Mouse (Mus musculus) NIH3T3 (cell line): ENCODE measurements around the gene Tbx15.

Experiments used
- DNase-seq: peaks from one replicate; pipeline ENCODE4 v3.0.0-alpha.2; 2012; ENCODE audit warnings: low read depth

The Tbx15 gene

GRCm38 (mm10) chr3:99240213-99240720 is at the start of gene Tbx15:
Gene Tbx15, plus strand, starts transcription at chr3:99240381.
- DNase-seq: peak; percentile 61

- DNase-seq: no peak
Measured at GRCm38 (mm10) chr3:99193576-99193975, 46.6 kb upstream of the Tbx15 start.

- peak; percentile 84 for DNase-seq
Measured at GRCm38 (mm10) chr3:99203331-99203730, 36.9 kb upstream of the Tbx15 start.

DNA sequence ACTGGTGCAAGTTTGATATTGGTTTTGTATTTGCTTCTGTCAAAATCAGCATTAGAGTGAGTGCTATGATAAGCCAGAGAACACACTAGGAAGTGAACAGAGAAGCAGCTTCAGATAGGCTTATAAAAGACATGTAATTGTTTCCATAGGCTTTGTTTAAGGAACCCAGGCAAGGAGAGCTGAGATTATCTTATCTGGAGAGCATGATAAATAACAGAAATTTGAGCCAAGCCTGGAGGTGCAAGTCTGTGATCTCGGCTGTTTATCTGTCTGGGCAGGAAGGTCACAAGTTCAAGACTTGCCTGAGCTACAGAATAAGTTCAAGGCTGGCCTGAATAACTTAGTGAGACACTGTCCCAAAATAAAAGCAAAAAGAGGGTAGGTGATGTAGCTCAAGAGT is 31.8 kb upstream of the Tbx15 start:
- no peak for DNase-seq

DNA sequence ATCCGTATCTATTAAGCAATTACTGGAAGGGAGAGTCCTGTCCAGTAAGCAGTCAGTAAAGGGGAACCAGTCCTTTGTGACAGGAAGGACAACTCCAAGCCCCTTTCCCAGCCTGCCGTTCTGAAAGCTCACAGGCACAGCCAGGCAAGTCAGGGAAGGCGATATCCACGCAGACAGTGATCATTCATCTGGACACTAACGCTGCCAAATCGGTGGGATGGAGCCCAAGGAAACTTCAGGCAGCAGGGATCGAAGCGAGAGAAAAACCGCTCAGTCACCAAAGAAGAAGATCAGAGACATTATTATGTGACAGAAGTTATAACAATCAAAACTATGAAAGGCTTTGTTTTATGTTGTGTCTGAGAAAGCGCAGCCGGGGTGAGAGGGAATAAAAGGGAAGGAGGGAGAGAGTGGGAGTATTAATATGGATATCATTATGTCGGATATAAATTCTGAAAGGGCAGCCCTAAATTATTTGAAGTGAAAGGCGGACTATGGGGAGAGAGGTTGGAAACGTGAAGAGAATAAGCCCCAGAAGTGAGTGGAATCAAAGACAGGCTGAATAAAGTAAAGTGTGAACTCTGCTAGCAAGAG is 29.0 kb upstream of the Tbx15 start:
- no peak for DNase-seq

DNA sequence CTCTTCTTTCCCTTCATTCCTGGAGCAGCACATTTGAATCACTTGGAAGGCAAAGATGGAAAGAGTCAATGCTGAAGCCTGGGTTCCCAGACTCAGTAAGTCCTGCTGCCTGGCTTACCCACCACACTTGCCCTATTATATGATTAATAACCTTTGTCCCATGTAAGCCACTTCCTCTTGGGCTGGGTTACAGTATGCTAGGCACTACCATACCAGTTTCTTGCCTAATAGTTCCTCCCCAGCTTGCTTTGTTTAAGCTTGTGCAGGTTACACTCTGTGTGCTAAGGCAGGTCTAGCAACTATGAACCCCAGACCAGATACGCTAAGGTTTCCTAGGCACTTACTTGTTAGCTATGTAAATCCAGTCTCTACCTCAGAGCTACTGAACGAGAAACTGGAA is 12.4 kb upstream of the Tbx15 start:
- DNase-seq: no peak

DNA sequence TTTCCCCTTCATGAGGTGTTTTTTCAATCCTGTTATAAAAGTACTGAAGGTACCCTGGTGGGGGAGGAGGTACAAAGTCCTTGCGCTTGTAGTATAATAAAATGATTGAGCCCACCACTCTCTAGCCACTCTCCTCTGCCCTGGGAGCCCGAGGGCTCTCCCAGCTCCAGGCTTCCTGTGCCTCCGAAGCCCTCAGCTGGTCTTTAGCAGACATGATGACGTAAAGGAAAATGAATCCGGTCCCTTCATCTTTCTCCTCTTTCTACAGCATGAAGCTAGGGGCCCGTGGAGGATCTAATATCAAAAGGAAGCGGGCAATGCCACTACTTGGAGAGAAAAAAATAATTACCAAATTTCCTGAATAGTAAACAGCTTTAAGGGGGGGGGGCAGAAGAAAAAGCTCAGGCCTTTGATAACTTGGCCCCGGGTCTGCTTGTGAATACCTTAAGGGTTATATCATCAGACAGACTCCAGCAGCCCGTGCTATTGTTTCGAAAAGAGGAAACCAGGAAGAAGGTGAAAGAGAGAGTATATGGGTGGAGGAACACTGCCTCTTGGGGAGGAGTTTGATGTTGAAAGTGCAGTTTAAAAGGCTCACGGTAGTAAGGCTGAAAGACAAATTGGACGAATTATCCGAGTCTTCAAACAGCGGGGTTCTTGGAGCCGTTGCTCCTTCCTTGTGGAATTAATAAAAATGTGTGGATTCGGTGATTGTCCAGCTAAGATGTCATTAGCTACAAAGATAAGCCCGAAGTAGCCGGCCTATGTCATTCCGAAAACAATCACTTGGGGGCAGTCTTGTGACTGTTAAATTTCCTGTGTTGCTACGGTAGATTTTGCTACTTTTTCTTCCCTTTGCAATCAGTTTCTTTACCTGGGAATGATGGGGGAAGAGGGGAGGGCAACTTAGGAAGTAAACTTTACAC is 6.5 kb upstream of the Tbx15 start:
- peak; percentile 90 for DNase-seq

- no peak for DNase-seq
Measured at GRCm38 (mm10) chr3:99234319-99234869, 5.8 kb upstream of the Tbx15 start.

DNA sequence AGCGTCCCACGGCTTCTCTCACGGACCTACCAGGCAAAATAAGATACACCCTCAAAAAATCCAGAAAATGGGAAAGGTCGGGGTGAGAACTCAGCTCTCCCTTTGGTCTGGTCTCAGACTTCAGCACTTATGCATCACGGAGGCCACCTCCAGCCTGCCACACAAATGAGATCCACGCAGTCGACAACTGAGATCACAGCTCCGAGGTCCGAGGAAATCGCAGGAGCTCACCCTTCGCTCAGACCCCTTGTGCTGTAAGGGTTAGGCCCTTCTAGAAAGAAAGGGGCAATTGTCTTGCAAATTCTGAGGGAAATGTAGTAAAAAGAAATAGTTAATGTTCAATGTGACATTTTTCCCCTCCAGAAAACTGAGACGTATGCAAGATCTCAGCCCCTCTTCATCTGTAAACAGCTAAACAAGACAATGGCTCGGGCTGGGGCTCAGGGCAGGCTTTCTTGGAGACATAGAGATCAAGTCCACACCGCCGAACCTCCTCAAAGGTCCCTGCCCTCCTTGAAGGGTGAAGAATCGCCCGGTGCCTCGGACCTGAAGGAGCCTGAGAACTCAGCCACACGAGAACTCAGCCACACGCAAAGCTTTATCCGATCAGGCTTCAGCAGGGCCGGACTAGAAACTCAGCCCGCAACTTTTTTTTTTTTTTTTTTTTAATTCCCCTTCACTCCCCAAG is 4.9 kb upstream of the Tbx15 start:
- DNase-seq: no peak

DNA sequence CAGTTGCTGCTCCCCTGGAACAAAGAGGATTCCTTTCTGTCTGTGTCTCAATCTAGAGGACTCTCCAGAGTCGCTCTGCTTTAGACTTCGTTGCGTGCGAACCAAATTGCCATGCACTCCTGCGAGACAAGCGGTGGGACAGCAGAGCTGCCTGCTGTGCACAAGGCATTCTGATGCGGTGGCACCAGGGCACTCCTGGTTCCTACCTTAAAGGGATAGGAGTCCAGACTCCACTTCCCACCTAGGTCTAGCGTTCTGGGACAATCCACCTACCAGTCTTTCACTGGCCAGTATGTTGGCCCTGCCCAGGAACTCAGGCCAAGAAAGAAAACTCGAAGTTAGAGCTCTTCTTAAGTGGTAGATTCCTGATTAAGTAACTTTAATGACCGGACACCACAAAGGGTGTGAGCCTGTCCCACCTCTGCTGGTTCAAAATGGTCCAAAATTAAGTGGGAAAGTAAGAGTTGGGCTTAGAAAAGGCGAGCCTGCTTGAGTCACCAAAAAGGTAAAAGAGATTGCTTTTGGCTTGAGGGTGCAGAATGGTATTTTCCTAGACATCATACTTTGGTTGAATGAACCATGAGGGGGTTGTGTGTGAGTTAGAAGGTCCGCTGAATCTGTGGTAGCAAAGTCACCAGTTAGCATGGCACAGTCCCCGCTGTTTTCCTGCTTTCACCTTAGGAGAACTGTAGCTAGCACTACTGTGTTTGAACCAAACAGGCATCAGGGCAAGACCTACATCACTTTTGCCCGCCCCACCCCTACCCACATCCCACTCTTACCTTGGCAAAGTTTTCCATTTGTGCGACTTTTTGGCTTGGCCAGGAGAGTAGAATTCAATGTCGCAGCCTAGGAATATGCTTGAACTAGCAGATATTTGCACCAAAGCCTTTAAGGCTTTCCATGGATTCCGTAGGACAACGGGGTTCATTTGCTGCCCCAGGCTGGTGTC is 4.1 kb upstream of the Tbx15 start:
- no peak for DNase-seq

- no peak for DNase-seq
Measured at GRCm38 (mm10) chr3:99238691-99239090, 1.5 kb upstream of the Tbx15 start.

DNA sequence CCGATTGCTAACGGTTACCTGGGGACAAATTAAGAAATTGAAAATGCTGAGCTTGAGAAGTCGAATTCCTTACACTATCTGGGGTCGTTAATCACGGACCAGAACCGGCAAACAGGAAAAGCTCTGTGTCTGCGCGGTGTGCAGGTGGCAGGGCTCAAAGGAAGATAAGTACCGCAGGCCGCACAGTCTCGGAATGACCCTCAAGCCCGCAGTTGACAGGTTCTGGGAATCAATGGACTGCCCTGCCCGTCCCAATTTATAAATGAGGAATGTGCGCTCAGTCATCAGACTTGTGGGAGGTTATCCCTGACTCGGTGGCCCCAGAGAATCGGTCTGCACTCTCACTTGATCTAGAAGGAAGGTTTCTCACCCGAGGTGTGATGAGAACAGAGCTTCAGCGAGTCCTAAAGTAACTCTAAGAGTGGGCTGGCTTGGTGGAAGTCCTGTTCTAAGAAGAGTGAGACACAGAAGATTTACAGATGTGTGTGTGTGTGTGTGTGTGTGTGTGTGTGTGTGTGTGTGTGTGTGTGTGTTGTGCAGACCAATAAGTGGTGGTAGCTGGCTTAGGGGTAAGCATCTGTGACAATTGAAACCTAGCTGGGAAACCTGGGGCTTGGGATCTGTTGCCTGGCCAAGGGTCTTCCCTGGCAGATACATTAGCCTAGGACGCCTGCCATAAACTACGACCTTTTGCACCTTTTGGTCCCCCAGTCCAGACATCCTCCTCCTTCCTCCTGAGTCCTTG is 708 bp upstream of the Tbx15 start:
- no peak for DNase-seq

- peak; percentile 63 for DNase-seq
Measured at GRCm38 (mm10) chr3:99240811-99241738, 894 bp downstream of the Tbx15 start.

DNA sequence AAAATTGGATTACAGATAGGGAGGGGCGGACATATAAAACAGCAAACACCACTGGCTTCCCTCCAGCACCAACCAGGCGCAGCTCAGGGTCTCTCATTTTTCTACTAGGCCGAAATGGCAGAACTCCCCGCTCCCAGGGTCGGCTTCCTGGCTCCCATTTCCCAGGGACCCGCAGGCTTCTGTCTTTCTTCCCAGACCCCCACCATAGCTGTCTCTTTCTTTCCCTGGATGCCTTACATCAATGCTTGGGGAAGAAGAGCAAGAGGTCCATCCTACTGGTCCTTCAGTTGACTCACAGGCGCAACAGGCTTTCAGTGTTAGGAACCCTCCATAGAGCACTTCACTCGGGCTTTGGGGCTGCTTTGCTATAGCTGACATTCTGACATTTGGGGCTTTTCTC is 2.3 kb downstream of the Tbx15 start:
- no peak for DNase-seq

DNA sequence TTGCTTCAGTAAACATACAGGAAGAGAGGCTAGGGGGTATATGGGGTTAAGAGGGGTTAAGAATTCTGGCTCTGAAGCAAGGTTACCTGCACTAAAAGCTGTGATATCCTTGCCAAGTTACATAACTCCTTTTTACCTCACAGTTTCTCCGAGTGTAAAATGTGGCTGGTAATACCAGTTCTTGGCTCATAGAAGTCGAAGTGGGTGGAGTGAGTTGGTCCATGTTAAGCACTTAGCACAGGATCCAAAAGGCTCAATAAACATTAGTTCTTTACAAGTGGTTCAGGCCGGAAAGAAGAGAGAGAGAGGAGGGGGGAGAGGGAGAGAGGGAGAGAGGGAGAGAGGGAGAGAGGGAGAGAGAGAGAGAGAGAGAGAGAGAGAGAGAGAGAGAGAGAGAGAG is 5.2 kb downstream of the Tbx15 start:
- DNase-seq: no peak

GRCm38 (mm10) chr3:99246629-99247028 is 6.4 kb downstream of the Tbx15 start:
- DNase-seq: peak; percentile 61

GRCm38 (mm10) chr3:99247586-99247985 is 7.4 kb downstream of the Tbx15 start:
- DNase-seq: peak; percentile 54

DNA sequence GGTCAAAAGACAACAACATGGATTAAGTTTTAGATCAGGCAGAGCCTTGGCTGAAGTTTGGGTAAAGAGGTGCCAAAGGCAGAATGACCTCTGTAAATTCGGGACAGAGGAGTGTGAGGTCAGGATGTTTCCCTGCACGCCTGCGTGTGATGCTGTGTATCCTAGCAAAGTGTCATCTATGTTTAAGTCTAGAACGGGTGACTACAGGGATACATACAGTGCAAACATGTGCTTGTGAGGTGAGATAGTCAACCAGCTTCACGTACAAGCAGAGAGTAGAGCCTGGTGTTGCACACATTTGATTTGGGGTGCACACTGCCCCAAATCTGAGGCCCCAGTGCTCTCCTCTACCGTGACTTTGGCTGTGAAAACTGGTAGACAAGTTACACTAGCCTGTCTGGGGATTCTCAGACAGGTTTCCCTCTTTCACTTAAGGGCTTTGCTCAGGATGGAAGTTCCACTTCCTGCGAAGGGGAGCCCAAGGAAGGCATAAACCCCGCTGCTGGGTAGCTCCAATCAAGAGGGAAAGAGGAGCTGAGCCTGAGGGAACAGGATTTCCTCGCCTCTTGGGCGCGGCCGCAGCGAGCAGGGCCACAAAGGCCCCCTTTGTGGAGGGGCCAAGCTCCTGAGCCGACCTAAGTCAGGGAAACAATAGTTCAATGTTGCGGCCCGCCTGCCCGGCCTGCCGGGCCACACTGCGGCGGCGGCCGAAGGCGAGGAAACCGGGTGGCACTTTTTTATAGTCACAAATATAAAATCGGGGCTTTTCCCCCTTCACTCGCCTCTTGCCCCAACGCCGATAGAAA is 8.0 kb downstream of the Tbx15 start:
- DNase-seq: no peak
